Comparison of ENCODE assay signal across 18 mouse cellular contexts in genomic region chr4:153519888-153520287, GRCm38 (mm10). TPM values are rescaled to one million over a fixed set of nuclear protein-coding genes. Genes with fewer than 3 reads are reported as not detected.
"Had no signal": no experiment of that assay in that cellular context is flagged by ENCODE, and none has a peak within 500 bp of the region (broad histone marks: within the 10 kb centered on the region; RNA-seq: fewer than 3 reads in every experiment).

No protein-coding gene starts in this region.

- H3K27me3 ChIP-seq: lung, embryonic 15.5 days; megakaryocyte, embryonic 14.5 days; midbrain, embryonic 13.5 days; midbrain, embryonic 15.5 days; neural tube, embryonic 12.5 days; stomach, embryonic 15.5 days had no signal

- H3K4me2 ChIP-seq: lung, embryonic 15.5 days; midbrain, embryonic 13.5 days; midbrain, embryonic 15.5 days; neural tube, embryonic 12.5 days; stomach, embryonic 15.5 days had no signal

- H3K9ac ChIP-seq: liver, postnatal 0 days; lung, embryonic 15.5 days; midbrain, embryonic 13.5 days; midbrain, embryonic 15.5 days; neural tube, embryonic 12.5 days; stomach, embryonic 15.5 days had no signal

- H3K4me3 ChIP-seq: lung, embryonic 15.5 days; megakaryocyte, embryonic 14.5 days; midbrain, embryonic 13.5 days; midbrain, embryonic 15.5 days; neural tube, embryonic 12.5 days; stomach, embryonic 15.5 days had no signal

- H3K9me3 ChIP-seq: lung, embryonic 15.5 days; midbrain, embryonic 13.5 days; midbrain, embryonic 15.5 days; neural tube, embryonic 12.5 days; stomach, embryonic 15.5 days had no signal

- H3K4me1 ChIP-seq: lung, embryonic 15.5 days; megakaryocyte, embryonic 14.5 days; stomach, embryonic 15.5 days had no signal

- DNase-seq: liver, postnatal 0 days; lung, adult 2 months; lung, postnatal 14 days; lung, postnatal 36 days; right cerebral cortex, postnatal 14 days; thymus, adult 2 months; thymus, postnatal 25 days; thymus, postnatal 4 days had no signal

- ATAC-seq: liver, postnatal 0 days; lung, postnatal 0 days; midbrain, embryonic 13.5 days; midbrain, embryonic 15.5 days had no signal

- H3K36me3 ChIP-seq: lung, embryonic 15.5 days; midbrain, embryonic 13.5 days; midbrain, embryonic 15.5 days; neural tube, embryonic 12.5 days; stomach, embryonic 15.5 days had no signal

- H3K27ac ChIP-seq: lung, embryonic 15.5 days; macrophage; midbrain, embryonic 13.5 days; midbrain, embryonic 15.5 days; neural tube, embryonic 12.5 days; stomach, embryonic 15.5 days; stomach, postnatal 0 days had no signal

RNA-seq across cellular contexts. Expression of gene Ajap1, which starts 37.3 kb away (rescaled TPM):
- polyA plus RNA-seq: liver, postnatal 0 days; macrophage; testis, adult 2 months had no signal
